Mouse (Mus musculus): ENCODE data around the gene Nxpe3. TPM values are rescaled to one million over a fixed set of nuclear protein-coding genes. Genes with fewer than 3 reads are reported as not detected.

Nxpe3 gene
- polyA plus RNA-seq, 1 experiment, result 13.1 TPM

- Histone ChIP-seq H3K27me3 (ENCODE audit: control insufficient read depth, insufficient read depth, low read length) (no peaks in the 10 kb centered on the region), H3K4me3 (replicated peaks; ENCODE audit: insufficient read depth, low read depth, low read length) (peak overlapping the region; percentile 10), H3K4me1 (ENCODE audit: control insufficient read depth, insufficient read depth, low read length) (peaks cover 3% of the 10 kb centered on the region; the same call in 1 of the 2 replicates), H3K27ac (ENCODE audit: insufficient read depth, low read length) (no peak overlapping the region; the same call in 1 of the 2 replicates)
- DNase-seq, result peak in 1 of 2 experiments; percentile 41
- WGBS, result 52% methylated on average over 15 of the region's 15 CpGs
- TF ChIP-seq CTCF (IDR thresholded peaks at IDR 0.05; ENCODE audit: borderline replicate concordance, insufficient read depth, low read depth, low read length) (no peak), POLR2A (IDR thresholded peaks at IDR 0.05; ENCODE audit: borderline replicate concordance, insufficient read depth, low read length) (no peak)
Observed at GRCm38 (mm10) chr16:55819186-55819861, 75.8 kb downstream of the Nxpe3 start.

GRCm38 (mm10) chr16:55817717-55818515, 77.2 kb downstream of the Nxpe3 start:
- no peak for DNase-seq
- Histone ChIP-seq H3K27me3 (ENCODE audit: control insufficient read depth, insufficient read depth, low read length) (no peaks in the 10 kb centered on the region), H3K4me3 (replicated peaks; ENCODE audit: insufficient read depth, low read depth, low read length) (no peak overlapping the region), H3K4me1 (ENCODE audit: control insufficient read depth, insufficient read depth, low read length) (peaks cover 3% of the 10 kb centered on the region; the same call in 1 of the 2 replicates), H3K27ac (ENCODE audit: insufficient read depth, low read length) (no peak overlapping the region)
- no peak for TF ChIP-seq CTCF (IDR thresholded peaks at IDR 0.05; ENCODE audit: borderline replicate concordance, insufficient read depth, low read depth, low read length)
- 88% methylated on average over 28 of the region's 28 CpGs for WGBS

GRCm38 (mm10) chr16:55816202-55816941, 78.7 kb downstream of the Nxpe3 start:
- no peak overlapping the region for H3K27ac ChIP-seq (ENCODE audit: insufficient read depth, low read length)
- DNase-seq, result no peak
- H3K4me1 ChIP-seq (ENCODE audit: control insufficient read depth, insufficient read depth, low read length), result peaks cover 3% of the 10 kb centered on the region; the same call in 1 of the 2 replicates
- WGBS, result 97% methylated on average over 13 of the region's 13 CpGs
- no peaks in the 10 kb centered on the region for H3K27me3 ChIP-seq (ENCODE audit: control insufficient read depth, insufficient read depth, low read length)
- TF ChIP-seq CTCF (IDR thresholded peaks at IDR 0.05; ENCODE audit: borderline replicate concordance, insufficient read depth, low read depth, low read length) (no peak), POLR2A (IDR thresholded peaks at IDR 0.05; ENCODE audit: borderline replicate concordance, insufficient read depth, low read length) (no peak)
- H3K4me3 ChIP-seq (replicated peaks; ENCODE audit: insufficient read depth, low read depth, low read length), result no peak overlapping the region

DNA sequence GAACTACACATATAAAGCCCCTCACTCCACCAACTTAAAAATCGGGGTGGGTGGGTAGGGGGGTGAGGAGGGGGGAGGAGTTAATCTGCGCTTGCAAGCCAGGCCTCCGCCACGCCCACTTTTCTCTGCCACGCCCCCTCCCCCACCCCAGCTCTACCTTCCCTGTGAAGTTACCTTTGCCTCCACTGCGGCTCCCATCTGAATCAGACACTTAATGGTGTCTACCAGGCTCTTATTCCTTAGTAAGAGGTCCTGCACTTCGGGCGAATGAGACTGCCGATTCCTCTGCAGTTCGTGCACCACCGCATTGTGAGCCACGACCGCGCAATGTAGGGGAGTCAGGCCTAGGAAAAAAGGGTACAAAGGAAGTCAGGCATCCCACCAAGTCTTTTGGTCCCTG, 79.6 kb downstream of the Nxpe3 start:
- Histone ChIP-seq H3K4me3 (replicated peaks; ENCODE audit: insufficient read depth, low read depth, low read length) (no peak overlapping the region), H3K27me3 (ENCODE audit: control insufficient read depth, insufficient read depth, low read length) (no peaks in the 10 kb centered on the region), H3K27ac (ENCODE audit: insufficient read depth, low read length) (no peak overlapping the region), H3K4me1 (ENCODE audit: control insufficient read depth, insufficient read depth, low read length) (peaks cover under 1% of the 10 kb centered on the region; the same call in 1 of the 2 replicates)
- WGBS, result 87% methylated on average over 14 of the region's 14 CpGs
- DNase-seq, result no peak
- TF ChIP-seq CTCF (IDR thresholded peaks at IDR 0.05; ENCODE audit: borderline replicate concordance, insufficient read depth, low read depth, low read length) (no peak), POLR2A (IDR thresholded peaks at IDR 0.05; ENCODE audit: borderline replicate concordance, insufficient read depth, low read length) (no peak)

DNA sequence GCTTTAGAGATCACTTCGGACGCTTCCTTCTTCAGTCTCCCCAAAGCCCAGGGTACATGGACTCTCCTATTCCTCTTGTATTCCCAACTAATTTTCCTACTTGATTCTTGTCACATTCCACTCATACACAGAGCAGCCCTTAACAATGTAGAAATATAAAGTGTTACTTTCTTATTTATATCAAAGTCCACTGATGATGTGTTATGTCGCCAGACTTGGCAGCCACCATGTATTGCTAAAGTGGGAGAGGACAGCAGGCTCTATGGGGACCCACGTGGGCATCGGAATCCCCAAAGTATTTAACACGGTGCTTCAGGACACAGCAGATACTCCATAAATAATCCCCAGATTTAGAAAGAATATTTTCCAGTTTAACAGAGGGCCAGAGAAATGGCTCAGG, 80.4 kb downstream of the Nxpe3 start:
- no peak for TF ChIP-seq CTCF (IDR thresholded peaks at IDR 0.05; ENCODE audit: borderline replicate concordance, insufficient read depth, low read depth, low read length)
- no peak for TF ChIP-seq POLR2A (IDR thresholded peaks at IDR 0.05; ENCODE audit: borderline replicate concordance, insufficient read depth, low read length)
- 93% methylated on average over 6 of the region's 6 CpGs for WGBS
- DNase-seq, result no peak
- H3K4me1 ChIP-seq (ENCODE audit: control insufficient read depth, insufficient read depth, low read length), result no peaks in the 10 kb centered on the region
- no peak overlapping the region for H3K27ac ChIP-seq (ENCODE audit: insufficient read depth, low read length)
- H3K27me3 ChIP-seq (ENCODE audit: control insufficient read depth, insufficient read depth, low read length), result no peaks in the 10 kb centered on the region
- no peak overlapping the region for H3K4me3 ChIP-seq (replicated peaks; ENCODE audit: insufficient read depth, low read depth, low read length)

- no peaks in the 10 kb centered on the region for H3K4me1 ChIP-seq (ENCODE audit: control insufficient read depth, insufficient read depth, low read length)
- no peak for DNase-seq
- no peaks in the 10 kb centered on the region for H3K27me3 ChIP-seq (ENCODE audit: control insufficient read depth, insufficient read depth, low read length)
- H3K4me3 ChIP-seq (replicated peaks; ENCODE audit: insufficient read depth, low read depth, low read length), result no peak overlapping the region
- 77% methylated on average over 15 of the region's 15 CpGs for WGBS
- TF ChIP-seq POLR2A (IDR thresholded peaks at IDR 0.05; ENCODE audit: borderline replicate concordance, insufficient read depth, low read length) (no peak), CTCF (IDR thresholded peaks at IDR 0.05; ENCODE audit: borderline replicate concordance, insufficient read depth, low read depth, low read length) (no peak)
- no peak overlapping the region for H3K27ac ChIP-seq (ENCODE audit: insufficient read depth, low read length)
Observed at GRCm38 (mm10) chr16:55813916-55814315, 81.2 kb downstream of the Nxpe3 start.

GRCm38 (mm10) chr16:55811792-55812191, 83.3 kb downstream of the Nxpe3 start:
- Histone ChIP-seq H3K27me3 (ENCODE audit: control insufficient read depth, insufficient read depth, low read length) (no peaks in the 10 kb centered on the region), H3K27ac (ENCODE audit: insufficient read depth, low read length) (no peak overlapping the region), H3K4me1 (ENCODE audit: control insufficient read depth, insufficient read depth, low read length) (no peaks in the 10 kb centered on the region), H3K4me3 (replicated peaks; ENCODE audit: insufficient read depth, low read depth, low read length) (no peak overlapping the region)
- WGBS, result 90% methylated on average over 6 of the region's 6 CpGs
- no peak for DNase-seq
- TF ChIP-seq POLR2A (IDR thresholded peaks at IDR 0.05; ENCODE audit: borderline replicate concordance, insufficient read depth, low read length), result no peak

Data from cerebellum, adult 2 months (tissue).